Mouse (Mus musculus): Measurements from ENCODE around the gene Slc9c1.

- TF ChIP-seq POLR2A (IDR thresholded peaks at IDR 0.05; ENCODE audit: extremely low read depth, insufficient read depth, low read length) (no peak), CTCF (IDR thresholded peaks at IDR 0.05; ENCODE audit: extremely low read depth, insufficient read depth, low read length) (no peak)
Measured at GRCm38 (mm10) chr16:45595494-45595893, 60.4 kb downstream of the Slc9c1 start.

Data from cortical plate, adult 2 months (tissue).